Mouse (Mus musculus) ES-E14 (cell line): ENCODE measurements around the gene Tmem92.

Experiments
- CHD2 ChIP-seq: IDR thresholded peaks from 2 replicates; pipeline ENCODE4 v1.6.1; 2014; ENCODE audit warnings: mild to moderate bottlenecking, low read depth, low read length, inconsistent platforms
- HCFC1 ChIP-seq: IDR thresholded peaks from 2 replicates; pipeline ENCODE4 v1.6.1; 2012; ENCODE audit warnings: low read length, inconsistent platforms, borderline replicate concordance; ENCODE audit not compliant: insufficient read depth
- ZC3H11A ChIP-seq: IDR thresholded peaks from 2 replicates; pipeline ENCODE4 v1.6.1; 2012; ENCODE audit warnings: low read depth, mild to moderate bottlenecking, inconsistent platforms, low read length, borderline replicate concordance
- ZNF384 ChIP-seq: IDR thresholded peaks from 2 replicates; pipeline ENCODE4 v1.6.1; 2012; ENCODE audit warnings: low read depth, low read length, inconsistent platforms

- TF ChIP-seq HCFC1 (no peak), ZNF384 (no peak), CHD2 (no peak), ZC3H11A (no peak)
These were observed 15.3 kb downstream of the Tmem92 start for GRCm38 (mm10) chr11:94767241-94767640.
